Mouse (Mus musculus): Measurements from ENCODE around the gene Lhx3.

The Lhx3 gene

GRCm38 (mm10) chr2:26208126-26208789 is at the start of gene Lhx3:
Lhx3 (minus strand) TSS chr2:26208289.
- peak; percentile 75 for DNase-seq

- DNase-seq, result no peak
Observed at GRCm38 (mm10) chr2:26257315-26258096, 49.4 kb upstream of the Lhx3 start.

- DNase-seq, result no peak
Observed at GRCm38 (mm10) chr2:26254816-26255215, 46.7 kb upstream of the Lhx3 start.

- no peak for DNase-seq
Observed at GRCm38 (mm10) chr2:26252514-26253206, 44.6 kb upstream of the Lhx3 start.

- no peak for DNase-seq
Observed at GRCm38 (mm10) chr2:26247531-26247930, 39.4 kb upstream of the Lhx3 start.

GRCm38 (mm10) chr2:26240841-26241240 is 32.8 kb upstream of the Lhx3 start:
- DNase-seq, result no peak

- no peak for DNase-seq
Observed at GRCm38 (mm10) chr2:26240330-26240729, 32.2 kb upstream of the Lhx3 start.

- DNase-seq, result peak; percentile 91
Observed at GRCm38 (mm10) chr2:26237290-26237782, 29.2 kb upstream of the Lhx3 start, which contains the start of gene Qsox2. Qsox2 (minus strand) TSS chr2:26237525.

- DNase-seq, result no peak
Observed at GRCm38 (mm10) chr2:26236681-26237289, 28.7 kb upstream of the Lhx3 start.

- DNase-seq, result no peak
Observed at GRCm38 (mm10) chr2:26234771-26235170, 26.7 kb upstream of the Lhx3 start.

GRCm38 (mm10) chr2:26234253-26234652 is 26.2 kb upstream of the Lhx3 start:
- no peak for DNase-seq

GRCm38 (mm10) chr2:26231366-26231765 is 23.3 kb upstream of the Lhx3 start:
- no peak for DNase-seq

GRCm38 (mm10) chr2:26230253-26230652 is 22.2 kb upstream of the Lhx3 start:
- no peak for DNase-seq

GRCm38 (mm10) chr2:26227788-26228187 is 19.7 kb upstream of the Lhx3 start:
- no peak for DNase-seq

GRCm38 (mm10) chr2:26225242-26225641 is 17.2 kb upstream of the Lhx3 start:
- no peak for DNase-seq

GRCm38 (mm10) chr2:26223961-26224360 is 15.9 kb upstream of the Lhx3 start:
- no peak for DNase-seq

- no peak for DNase-seq
Observed at GRCm38 (mm10) chr2:26214526-26214925, 6.4 kb upstream of the Lhx3 start.

- DNase-seq, result no peak
Observed at GRCm38 (mm10) chr2:26209566-26209965, 1.5 kb upstream of the Lhx3 start.

GRCm38 (mm10) chr2:26207559-26207958 is 530 bp downstream of the Lhx3 start:
- no peak for DNase-seq

- no peak for DNase-seq
Observed at GRCm38 (mm10) chr2:26205761-26206160, 2.3 kb downstream of the Lhx3 start.

- DNase-seq, result peak; percentile 23
Observed at GRCm38 (mm10) chr2:26205126-26205525, 3.0 kb downstream of the Lhx3 start.

GRCm38 (mm10) chr2:26202849-26203475 is 5.1 kb downstream of the Lhx3 start:
- no peak for DNase-seq
